Mouse (Mus musculus): ENCODE results near the gene Prkg1. TPM values are rescaled to one million over a fixed set of nuclear protein-coding genes. Genes with fewer than 3 reads are reported as not detected.

The Prkg1 gene
- polyA plus RNA-seq, 1 experiment, result 1.4 TPM

GRCm38 (mm10) chr19:31170985-31171384, 593.8 kb downstream of the Prkg1 start:
- WGBS, result 91% methylated on average over 1 of the region's 1 CpGs
- no peaks in the 10 kb centered on the region; the same call in 1 of the 2 replicates for H3K4me1 ChIP-seq (ENCODE audit: control insufficient read depth, insufficient read depth, low read length)

DNA sequence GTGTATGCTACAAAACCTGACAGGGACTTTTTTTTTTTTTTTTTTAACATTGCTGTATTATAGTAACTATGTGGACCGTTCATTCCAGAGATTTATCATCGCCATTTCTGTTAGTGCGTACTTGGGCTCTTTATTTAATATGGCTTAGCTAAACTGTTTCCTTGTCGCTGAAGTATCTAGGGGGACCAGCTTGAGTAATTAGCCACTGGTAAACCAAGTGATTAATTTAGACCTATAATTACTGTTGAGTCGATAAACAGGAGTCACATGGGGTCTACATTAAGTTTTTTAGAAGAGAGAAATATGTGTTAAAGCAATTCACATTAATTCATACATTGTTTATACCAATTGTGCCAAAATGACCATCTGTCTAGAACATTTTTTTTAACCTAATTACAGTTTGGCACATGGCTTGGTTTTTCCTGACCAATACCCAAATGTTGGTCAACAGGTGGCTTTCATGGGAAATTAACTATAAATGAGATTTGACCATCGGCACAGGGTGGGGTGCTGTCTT, 605.8 kb downstream of the Prkg1 start:
- WGBS, result 89% methylated on average over 6 of the region's 6 CpGs
- TF ChIP-seq CTCF (IDR thresholded peaks at IDR 0.05; ENCODE audit: control insufficient read depth, insufficient read depth, low read length) (no peak), POLR2A (IDR thresholded peaks at IDR 0.05; ENCODE audit: borderline replicate concordance, control insufficient read depth, low read depth, low read length) (no peak)
- Histone ChIP-seq H3K4me3 (replicated peaks; ENCODE audit: control insufficient read depth, low read depth, low read length) (no peak overlapping the region), H3K4me1 (ENCODE audit: control insufficient read depth, insufficient read depth, low read length) (no peaks in the 10 kb centered on the region), H3K27ac (ENCODE audit: control insufficient read depth, insufficient read depth, low read depth, low read length, poor library complexity) (no peak overlapping the region)

More at GRCm38 (mm10) chr19:31170985-31171384, 593.8 kb downstream of the Prkg1 start:
- H3K27ac ChIP-seq (ENCODE audit: control insufficient read depth, insufficient read depth, low read depth, low read length, poor library complexity), result no peak overlapping the region
- no peak for TF ChIP-seq CTCF (IDR thresholded peaks at IDR 0.05; ENCODE audit: control insufficient read depth, insufficient read depth, low read length)
- no peak for TF ChIP-seq POLR2A (IDR thresholded peaks at IDR 0.05; ENCODE audit: borderline replicate concordance, control insufficient read depth, low read depth, low read length)
- H3K4me3 ChIP-seq (replicated peaks; ENCODE audit: control insufficient read depth, low read depth, low read length), result no peak overlapping the region

DNA sequence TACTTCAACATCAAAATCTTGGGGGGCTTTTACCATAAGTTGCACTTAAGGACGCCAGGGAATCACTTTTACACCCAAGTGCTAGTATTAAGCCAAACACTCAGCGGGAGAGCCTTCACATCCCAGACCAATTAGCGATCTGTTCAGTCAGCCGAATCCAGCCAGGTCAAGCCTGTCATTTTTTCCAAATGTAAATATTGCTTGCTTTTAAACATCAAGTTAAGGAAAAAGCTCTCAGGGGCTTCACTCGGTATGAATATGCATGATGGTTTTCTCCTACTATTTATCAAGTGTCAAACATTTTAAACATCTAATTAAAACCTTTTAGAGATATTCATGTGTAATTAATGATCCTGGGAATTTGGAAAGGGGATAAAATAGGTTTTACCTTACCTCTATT, 611.4 kb downstream of the Prkg1 start:
- H3K27ac ChIP-seq (ENCODE audit: control insufficient read depth, insufficient read depth, low read depth, low read length, poor library complexity), result no peak overlapping the region
- TF ChIP-seq POLR2A (IDR thresholded peaks at IDR 0.05; ENCODE audit: borderline replicate concordance, control insufficient read depth, low read depth, low read length) (no peak), CTCF (IDR thresholded peaks at IDR 0.05; ENCODE audit: control insufficient read depth, insufficient read depth, low read length) (no peak)
- no peak overlapping the region for H3K4me3 ChIP-seq (replicated peaks; ENCODE audit: control insufficient read depth, low read depth, low read length)
- WGBS, result 84% methylated on average over 5 of the region's 5 CpGs
- no peaks in the 10 kb centered on the region for H3K4me1 ChIP-seq (ENCODE audit: control insufficient read depth, insufficient read depth, low read length)

- 81% methylated on average over 2 of the region's 2 CpGs for WGBS
- no peak for TF ChIP-seq CTCF (IDR thresholded peaks at IDR 0.05; ENCODE audit: control insufficient read depth, insufficient read depth, low read length)
- no peak for TF ChIP-seq POLR2A (IDR thresholded peaks at IDR 0.05; ENCODE audit: borderline replicate concordance, control insufficient read depth, low read depth, low read length)
Observed at GRCm38 (mm10) chr19:31149902-31150301, 614.9 kb downstream of the Prkg1 start.

DNA sequence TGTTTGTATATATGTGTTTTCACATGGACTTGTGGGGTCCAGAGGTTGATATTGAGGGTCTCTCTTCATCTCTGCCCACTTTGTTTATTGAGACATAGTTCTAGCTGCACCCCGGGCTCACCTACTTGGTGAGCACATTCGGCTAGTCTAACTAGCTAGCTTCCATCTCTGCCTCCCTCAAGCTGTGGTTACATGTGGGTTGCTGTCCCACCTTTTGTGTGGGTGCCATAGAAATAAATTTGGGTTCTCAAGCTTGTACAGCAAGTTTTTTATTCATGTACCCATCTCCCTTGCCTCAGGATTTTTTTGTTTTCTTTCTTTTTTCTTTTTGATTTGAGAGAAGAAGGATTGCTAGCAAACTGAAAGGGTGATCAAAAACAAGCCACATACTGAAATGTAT, 617.4 kb downstream of the Prkg1 start:
- TF ChIP-seq POLR2A (IDR thresholded peaks at IDR 0.05; ENCODE audit: borderline replicate concordance, control insufficient read depth, low read depth, low read length) (no peak), CTCF (IDR thresholded peaks at IDR 0.05; ENCODE audit: control insufficient read depth, insufficient read depth, low read length) (no peak)
- Histone ChIP-seq H3K27ac (ENCODE audit: control insufficient read depth, insufficient read depth, low read depth, low read length, poor library complexity) (no peak overlapping the region), H3K4me3 (replicated peaks; ENCODE audit: control insufficient read depth, low read depth, low read length) (no peak overlapping the region), H3K4me1 (ENCODE audit: control insufficient read depth, insufficient read depth, low read length) (no peaks in the 10 kb centered on the region)
- 71% methylated on average over 2 of the region's 2 CpGs for WGBS

More at GRCm38 (mm10) chr19:31149902-31150301, 614.9 kb downstream of the Prkg1 start:
- Histone ChIP-seq H3K4me1 (ENCODE audit: control insufficient read depth, insufficient read depth, low read length) (no peaks in the 10 kb centered on the region), H3K27ac (ENCODE audit: control insufficient read depth, insufficient read depth, low read depth, low read length, poor library complexity) (no peak overlapping the region), H3K4me3 (replicated peaks; ENCODE audit: control insufficient read depth, low read depth, low read length) (no peak overlapping the region)

- Histone ChIP-seq H3K27ac (ENCODE audit: control insufficient read depth, insufficient read depth, low read depth, low read length, poor library complexity) (no peak overlapping the region), H3K4me1 (ENCODE audit: control insufficient read depth, insufficient read depth, low read length) (no peaks in the 10 kb centered on the region), H3K4me3 (replicated peaks; ENCODE audit: control insufficient read depth, low read depth, low read length) (no peak overlapping the region)
- 63% methylated on average over 3 of the region's 3 CpGs for WGBS
- no peak for TF ChIP-seq POLR2A (IDR thresholded peaks at IDR 0.05; ENCODE audit: borderline replicate concordance, control insufficient read depth, low read depth, low read length)
- TF ChIP-seq CTCF (IDR thresholded peaks at IDR 0.05; ENCODE audit: control insufficient read depth, insufficient read depth, low read length), result no peak
Observed at GRCm38 (mm10) chr19:31146156-31146555, 618.7 kb downstream of the Prkg1 start.

GRCm38 (mm10) chr19:31141905-31142304, 622.9 kb downstream of the Prkg1 start:
- WGBS, result 85% methylated on average over 7 of the region's 7 CpGs
- H3K4me1 ChIP-seq (ENCODE audit: control insufficient read depth, insufficient read depth, low read length), result no peaks in the 10 kb centered on the region
- no peak overlapping the region for H3K27ac ChIP-seq (ENCODE audit: control insufficient read depth, insufficient read depth, low read depth, low read length, poor library complexity)
- no peak for TF ChIP-seq POLR2A (IDR thresholded peaks at IDR 0.05; ENCODE audit: borderline replicate concordance, control insufficient read depth, low read depth, low read length)
- TF ChIP-seq CTCF (IDR thresholded peaks at IDR 0.05; ENCODE audit: control insufficient read depth, insufficient read depth, low read length), result no peak
- no peak overlapping the region for H3K4me3 ChIP-seq (replicated peaks; ENCODE audit: control insufficient read depth, low read depth, low read length)

- H3K4me3 ChIP-seq (replicated peaks; ENCODE audit: control insufficient read depth, low read depth, low read length), result no peak overlapping the region
- TF ChIP-seq POLR2A (IDR thresholded peaks at IDR 0.05; ENCODE audit: borderline replicate concordance, control insufficient read depth, low read depth, low read length), result no peak
- TF ChIP-seq CTCF (IDR thresholded peaks at IDR 0.05; ENCODE audit: control insufficient read depth, insufficient read depth, low read length), result no peak
- H3K27ac ChIP-seq (ENCODE audit: control insufficient read depth, insufficient read depth, low read depth, low read length, poor library complexity), result no peak overlapping the region
- WGBS, result 80% methylated on average over 2 of the region's 2 CpGs
- no peaks in the 10 kb centered on the region for H3K4me1 ChIP-seq (ENCODE audit: control insufficient read depth, insufficient read depth, low read length)
Observed at GRCm38 (mm10) chr19:31136316-31136715, 628.5 kb downstream of the Prkg1 start.

DNA sequence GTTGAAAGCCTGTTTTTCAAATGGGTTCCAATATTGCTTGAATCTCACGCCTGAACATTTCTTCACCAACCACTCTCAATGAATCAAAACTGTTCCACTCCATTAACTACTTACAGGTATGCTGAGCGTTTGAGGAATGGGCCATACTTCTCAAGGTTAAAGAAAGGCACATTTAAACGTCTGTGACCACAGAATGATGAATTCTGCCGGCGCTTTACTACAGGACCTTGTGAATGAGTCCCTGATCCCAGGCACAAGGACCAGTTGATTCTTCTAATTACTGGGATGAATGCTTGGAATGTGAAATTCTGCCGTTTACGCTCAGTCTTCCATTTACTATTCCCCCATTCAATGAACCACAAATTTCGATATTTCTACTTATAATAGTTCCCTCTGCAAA, 632.2 kb downstream of the Prkg1 start:
- Histone ChIP-seq H3K4me1 (ENCODE audit: control insufficient read depth, insufficient read depth, low read length) (no peaks in the 10 kb centered on the region), H3K4me3 (replicated peaks; ENCODE audit: control insufficient read depth, low read depth, low read length) (no peak overlapping the region), H3K27ac (ENCODE audit: control insufficient read depth, insufficient read depth, low read depth, low read length, poor library complexity) (no peak overlapping the region)
- 78% methylated on average over 8 of the region's 8 CpGs for WGBS
- no peak for TF ChIP-seq POLR2A (IDR thresholded peaks at IDR 0.05; ENCODE audit: borderline replicate concordance, control insufficient read depth, low read depth, low read length)
- TF ChIP-seq CTCF (IDR thresholded peaks at IDR 0.05; ENCODE audit: control insufficient read depth, insufficient read depth, low read length), result no peak

Measured in bone marrow, adult 2 months (tissue).